Mouse (Mus musculus) liver, embryonic 16.5 days (tissue): ENCODE results near the gene Synpo2l. TPM values are rescaled to one million over a fixed set of nuclear protein-coding genes. Genes with fewer than 3 reads are reported as not detected.
A peak's percentile ranks its signal among the peaks of the same experiment; 100 is the strongest.
"Not testable (repeated sequence)": the region's sequence is repeated elsewhere in the genome, so short reads cannot be mapped to it uniquely, and the experiment has no call there.

Source experiments
- ATAC-seq: fragments of 200-750 bp; cut with Nextera tagmentation; 2 replicates; pipeline ENCODE4 v1.8.0; 2017; ENCODE audit warnings: low read depth, mild to moderate bottlenecking, moderate number of reproducible peaks, moderate library complexity
- H3K27ac ChIP-seq: fragments of 300-500 bp; sonication (generic); 2 replicates; pipeline ENCODE4 v1.5.1; 2014; ENCODE audit warnings: mild to moderate bottlenecking, low read length
- H3K27me3 ChIP-seq: fragments of 300-500 bp; sonication (generic); 2 replicates; pipeline ENCODE4 v1.6.1; 2014; ENCODE audit warnings: low read depth, low read length, mixed read lengths; ENCODE audit not compliant: control insufficient read depth, insufficient read depth
- H3K36me3 ChIP-seq: fragments of 300-500 bp; sonication (generic); 2 replicates; pipeline ENCODE4 v1.6.1; 2014; ENCODE audit warnings: mild to moderate bottlenecking; ENCODE audit not compliant: control insufficient read depth, insufficient read depth
- H3K4me1 ChIP-seq: fragments of 300-500 bp; sonication (generic); 2 replicates; pipeline ENCODE4 v1.6.1; 2014; ENCODE audit warnings: low read depth, low read length, mixed read lengths; ENCODE audit not compliant: control insufficient read depth
- H3K4me2 ChIP-seq: fragments of 300-500 bp; sonication (generic); 2 replicates; pipeline ENCODE4 v1.6.1; 2014; ENCODE audit warnings: low read depth, low read length, mixed read lengths
- H3K4me3 ChIP-seq: fragments of 300-500 bp; sonication (generic); 2 replicates; pipeline ENCODE4 v1.5.1; 2014; ENCODE audit warnings: low read depth, mild to moderate bottlenecking, low read length
- H3K9ac ChIP-seq: fragments of 300-500 bp; sonication (generic); 2 replicates; pipeline ENCODE4 v1.6.1; 2014; ENCODE audit warnings: low read depth, low read length
- H3K9me3 ChIP-seq: fragments of 300-500 bp; sonication (generic); replicated peaks from 2 replicates; pipeline ENCODE4 v1.6.1; 2016; ENCODE audit warnings: low read length; ENCODE audit not compliant: control insufficient read depth
- WGBS: fragments of 180-500 bp; shearing (Covaris S2); extraction: QIAGEN DNeasy Blood & Tissue Kit; methylation state at CpG from one replicate; pipeline ENCODE4 v1.1.7; 2014; ENCODE audit not compliant: insufficient replicate concordance; 5-methylcytosine and 5-hydroxymethylcytosine counted together
- polyA plus RNA-seq: library from polyadenylated mRNA; unstranded; fragments of >200 nt; fragmentation: Nextera tagmentation; extraction: Ambion mirVana; gene quantifications from 2 replicates; pipeline ENCODE4 v1.2.1, GENCODE M21; 2015

Synpo2l gene
- polyA plus RNA-seq, 1 experiment from 2014 or later, result 1.1 TPM

DNA sequence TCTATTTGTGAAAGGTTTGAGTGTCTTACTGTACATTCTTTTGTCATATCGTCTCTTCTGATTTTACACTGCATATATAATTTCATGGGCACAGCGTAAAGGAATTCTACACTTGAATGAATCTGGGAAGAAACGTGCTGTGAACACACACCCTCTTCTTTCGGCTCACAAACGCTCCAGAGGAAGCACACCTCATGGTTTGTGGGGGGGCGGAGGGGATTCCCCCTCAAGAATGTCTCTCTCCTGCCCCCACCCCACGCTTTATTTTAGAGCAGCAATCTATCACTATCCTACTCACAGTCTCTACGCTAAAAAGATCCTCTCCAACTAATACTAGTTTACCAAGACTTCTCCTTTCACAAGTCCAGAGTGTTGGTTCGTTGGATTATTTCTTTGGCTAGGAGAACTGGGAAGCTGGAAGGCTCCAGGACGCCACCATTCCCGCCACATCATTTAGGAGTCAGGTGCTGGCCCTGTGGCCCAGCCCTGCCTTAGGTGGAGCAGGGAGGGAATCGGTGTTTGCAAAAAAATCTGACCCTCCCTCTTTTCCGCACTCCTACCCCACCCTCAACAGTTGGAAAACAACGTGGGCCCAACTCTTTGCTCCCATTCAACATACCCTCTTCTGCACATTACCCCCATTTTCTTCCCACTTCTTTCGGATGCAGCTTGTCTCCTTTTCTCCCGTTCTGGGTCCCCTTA is 28.1 kb downstream of the Synpo2l start:
- 5% methylated on average over 16 of the region's 16 CpGs for WGBS
- Histone ChIP-seq H3K4me2 (peak overlapping the region; percentile 94), H3K9me3 (no peaks in the 10 kb centered on the region), H3K4me3 (peak overlapping the region; percentile 87), H3K36me3 (no peaks in the 10 kb centered on the region), H3K27ac (peak overlapping the region; percentile 47), H3K9ac (peak overlapping the region; percentile 94), H3K27me3 (no peaks in the 10 kb centered on the region), H3K4me1 (peaks cover 14% of the 10 kb centered on the region)
- ATAC-seq, result peak; percentile 28; the same call in 1 of the 2 replicates

DNA sequence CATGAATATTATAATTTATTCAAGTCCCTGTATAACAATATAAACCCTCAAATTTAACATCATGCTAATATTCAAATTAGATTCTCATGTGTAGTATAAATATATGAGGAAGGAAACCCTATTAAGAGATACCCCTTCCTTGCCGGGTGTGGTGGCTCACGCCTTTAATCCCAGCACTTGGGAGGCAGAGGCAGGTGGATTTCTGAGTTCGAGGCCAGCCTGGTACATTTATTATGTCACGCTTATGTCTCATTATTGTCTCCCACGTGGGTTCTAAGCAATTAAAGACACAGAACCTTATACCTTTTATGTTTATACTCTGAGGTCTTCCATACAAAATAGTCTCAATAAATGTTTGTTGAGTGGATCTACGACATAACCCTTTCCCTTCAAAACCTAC is 29.5 kb downstream of the Synpo2l start:
- no peak overlapping the region for H3K27ac ChIP-seq
- H3K9me3 ChIP-seq, result no peaks in the 10 kb centered on the region
- no peak overlapping the region for H3K4me2 ChIP-seq
- H3K36me3 ChIP-seq, result no peaks in the 10 kb centered on the region
- H3K27me3 ChIP-seq, result no peaks in the 10 kb centered on the region
- ATAC-seq, result no peak
- 70% methylated on average over 6 of the region's 6 CpGs for WGBS
- peaks cover 14% of the 10 kb centered on the region for H3K4me1 ChIP-seq
- H3K4me3 ChIP-seq, result no peak overlapping the region
- H3K9ac ChIP-seq, result no peak overlapping the region

- no peak overlapping the region for H3K4me3 ChIP-seq
- H3K27me3 ChIP-seq, result no peaks in the 10 kb centered on the region
- H3K4me1 ChIP-seq, result peaks cover 14% of the 10 kb centered on the region
- WGBS, result 47% methylated on average over 2 of the region's 2 CpGs
- no peak overlapping the region for H3K9ac ChIP-seq
- no peak for ATAC-seq
- H3K4me2 ChIP-seq, result no peak overlapping the region
- no peak overlapping the region for H3K27ac ChIP-seq
- H3K9me3 ChIP-seq, result no peaks in the 10 kb centered on the region
- no peaks in the 10 kb centered on the region for H3K36me3 ChIP-seq
Measured at GRCm38 (mm10) chr14:20637818-20638574, 30.2 kb downstream of the Synpo2l start.

DNA sequence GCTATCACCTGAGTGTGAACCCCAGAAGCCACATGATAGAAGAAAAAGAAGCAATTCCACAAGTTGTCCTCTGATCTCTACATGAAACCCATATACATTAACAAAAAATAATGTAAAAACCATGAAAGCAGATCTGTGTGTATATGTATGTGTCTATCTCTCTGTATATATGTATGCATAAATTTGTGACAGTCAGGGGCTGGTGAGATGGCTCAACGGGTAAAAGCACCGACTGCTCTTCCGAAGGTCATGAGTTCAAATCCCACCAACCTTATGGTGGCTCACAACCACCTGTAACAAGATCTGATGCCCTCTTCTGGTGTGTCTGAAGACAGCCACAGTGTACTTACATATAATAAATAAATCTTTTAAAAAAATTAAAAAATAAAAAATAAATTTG is 31.2 kb downstream of the Synpo2l start:
- not testable (repeated sequence) for H3K9me3 ChIP-seq, H3K27me3 ChIP-seq, H3K27ac ChIP-seq, H3K36me3 ChIP-seq, H3K4me3 ChIP-seq, H3K9ac ChIP-seq, H3K4me2 ChIP-seq, ATAC-seq
- 80% methylated on average over 3 of the region's 3 CpGs for WGBS
- peaks cover 11% of the 10 kb centered on the region for H3K4me1 ChIP-seq

- Histone ChIP-seq H3K27ac (no peak overlapping the region), H3K9ac (no peak overlapping the region), H3K36me3 (no peaks in the 10 kb centered on the region), H3K4me1 (peaks cover 6% of the 10 kb centered on the region), H3K4me2 (no peak overlapping the region), H3K27me3 (no peaks in the 10 kb centered on the region), H3K9me3 (no peaks in the 10 kb centered on the region), H3K4me3 (no peak overlapping the region)
- no peak for ATAC-seq
- 62% methylated on average over 2 of the region's 2 CpGs for WGBS
Measured at GRCm38 (mm10) chr14:20635546-20635945, 32.6 kb downstream of the Synpo2l start.

GRCm38 (mm10) chr14:20631253-20631652 is 36.9 kb downstream of the Synpo2l start:
- no peak overlapping the region for H3K9ac ChIP-seq
- H3K27ac ChIP-seq, result no peak overlapping the region
- no peak overlapping the region for H3K4me3 ChIP-seq
- no peaks in the 10 kb centered on the region for H3K9me3 ChIP-seq
- H3K36me3 ChIP-seq, result no peaks in the 10 kb centered on the region
- no peak overlapping the region for H3K4me2 ChIP-seq
- no peak for ATAC-seq
- no peaks in the 10 kb centered on the region for H3K4me1 ChIP-seq
- WGBS, result 42% methylated on average over 4 of the region's 4 CpGs
- H3K27me3 ChIP-seq, result no peaks in the 10 kb centered on the region

GRCm38 (mm10) chr14:20626971-20627370 is 41.2 kb downstream of the Synpo2l start:
- ATAC-seq, result no peak
- Histone ChIP-seq H3K27me3 (no peaks in the 10 kb centered on the region), H3K4me1 (peaks cover 3% of the 10 kb centered on the region; the same call in 1 of the 2 replicates), H3K9me3 (no peaks in the 10 kb centered on the region), H3K36me3 (no peaks in the 10 kb centered on the region), H3K4me2 (no peak overlapping the region), H3K9ac (no peak overlapping the region), H3K4me3 (no peak overlapping the region), H3K27ac (no peak overlapping the region)
- WGBS, result 61% methylated on average over 3 of the region's 3 CpGs

DNA sequence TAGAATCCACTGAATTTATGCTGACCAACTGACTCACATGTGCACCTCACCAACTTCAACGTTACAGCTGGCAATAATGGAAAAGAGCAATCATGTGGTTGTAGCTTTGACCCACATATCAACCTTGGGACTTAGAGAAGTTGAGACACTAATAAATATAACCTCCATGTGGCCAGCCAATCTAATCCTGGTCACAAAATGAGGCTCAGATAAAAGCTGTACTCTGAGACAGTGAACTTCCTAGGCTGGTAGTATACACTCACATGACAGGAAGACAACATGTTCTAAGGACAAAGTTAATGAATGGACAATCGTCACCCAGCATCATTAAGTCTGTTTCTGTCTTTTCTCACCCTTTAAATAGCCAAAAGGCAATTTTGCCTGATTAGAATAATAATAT is 41.7 kb downstream of the Synpo2l start:
- Histone ChIP-seq H3K4me3 (no peak overlapping the region), H3K27ac (no peak overlapping the region), H3K4me2 (no peak overlapping the region), H3K36me3 (no peaks in the 10 kb centered on the region), H3K4me1 (peaks cover 3% of the 10 kb centered on the region; the same call in 1 of the 2 replicates), H3K9ac (no peak overlapping the region), H3K27me3 (no peaks in the 10 kb centered on the region), H3K9me3 (no peaks in the 10 kb centered on the region)
- no peak for ATAC-seq
- WGBS, result 58% methylated on average over 2 of the region's 2 CpGs

DNA sequence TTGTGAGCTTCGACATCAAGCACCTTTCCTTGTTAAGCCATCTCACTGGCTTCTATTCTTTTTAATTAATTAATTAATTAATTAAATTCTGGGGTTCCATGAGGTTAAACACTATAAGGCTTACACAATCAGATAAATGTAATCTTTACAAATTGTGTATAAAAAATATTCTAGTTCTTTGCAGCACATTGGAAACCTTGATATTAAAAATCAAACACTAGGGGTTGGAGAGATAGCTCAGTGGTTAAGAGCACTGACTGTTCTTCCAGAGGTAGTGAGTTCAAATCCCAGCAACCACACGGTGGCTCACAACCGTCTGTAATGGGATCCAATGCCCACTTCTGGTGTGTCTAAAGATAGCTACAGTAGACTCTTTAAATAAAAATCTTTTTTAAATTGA is 45.2 kb downstream of the Synpo2l start:
- ATAC-seq, result no peak
- Histone ChIP-seq H3K36me3 (no peaks in the 10 kb centered on the region), H3K4me2 (no peak overlapping the region), H3K4me3 (no peak overlapping the region), H3K9me3 (no peaks in the 10 kb centered on the region), H3K9ac (no peak overlapping the region), H3K4me1 (peaks cover 3% of the 10 kb centered on the region), H3K27ac (no peak overlapping the region), H3K27me3 (no peaks in the 10 kb centered on the region)
- 68% methylated on average over 3 of the region's 3 CpGs for WGBS
